Mouse (Mus musculus) kidney, postnatal 36 days (tissue): ENCODE data around the gene 4921536K21Rik.
A peak's percentile ranks its signal among the peaks of the same experiment; 100 is the strongest.
"Not testable (repeated sequence)": the region's sequence is repeated elsewhere in the genome, so short reads cannot be mapped to it uniquely, and the experiment has no call there.

Source experiments
- DNase-seq, 2 experiments: peaks; one replicate each; pipeline ENCODE4 v3.0.0; 2021 to 2022; ENCODE audit warnings: mixed read lengths in 2 of 2

4921536K21Rik gene

DNA sequence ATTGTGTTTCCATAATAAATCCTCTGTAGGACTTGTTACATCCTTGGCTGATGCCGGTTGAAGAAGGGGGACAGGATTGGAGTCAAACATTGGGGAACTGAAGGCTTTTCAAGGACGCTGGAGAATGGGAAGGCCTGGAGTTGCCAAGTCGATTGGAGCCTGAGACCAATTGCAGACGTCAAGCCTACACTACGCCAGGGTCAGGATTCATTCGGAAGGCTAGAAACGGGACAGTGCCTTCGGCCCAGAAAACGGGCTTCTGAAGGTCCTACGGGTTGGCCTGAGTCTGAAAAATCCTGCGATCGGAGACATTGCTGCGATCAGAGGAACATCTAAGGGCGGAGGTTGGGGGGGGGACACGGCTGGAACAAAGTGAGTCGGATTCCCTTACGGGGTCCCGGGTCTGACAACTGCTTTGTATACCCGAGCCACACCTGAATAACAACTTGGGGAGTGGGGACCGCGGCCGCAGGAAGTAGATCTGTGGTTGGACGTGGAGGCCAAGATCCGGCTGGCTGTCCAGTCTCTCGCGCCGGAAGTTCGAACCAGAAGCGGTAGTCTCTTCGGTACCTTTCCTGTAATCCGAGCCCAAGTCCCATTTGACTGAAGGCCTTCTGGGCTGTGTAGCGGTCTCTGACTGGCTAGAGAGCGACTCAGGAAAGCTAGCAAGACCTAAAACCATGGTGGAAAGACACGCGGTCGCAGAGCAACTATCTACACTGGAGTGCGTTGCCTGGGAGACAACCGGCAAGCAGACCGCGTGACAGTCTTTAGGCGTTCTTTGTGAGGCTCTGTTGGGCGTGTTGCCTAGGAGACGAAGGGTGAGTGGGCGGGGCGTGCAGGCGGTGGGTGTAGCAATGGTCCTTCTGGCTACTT is at the start of gene 4921536K21Rik, which contains the start of gene Dusp18:
4921536K21Rik (minus strand) TSS at position 693 of the 876 bp plus-strand sequence.
Dusp18 (plus strand) TSS at position 835 of the 876 bp plus-strand sequence.
- DNase-seq, result peak; percentile 97

DNA sequence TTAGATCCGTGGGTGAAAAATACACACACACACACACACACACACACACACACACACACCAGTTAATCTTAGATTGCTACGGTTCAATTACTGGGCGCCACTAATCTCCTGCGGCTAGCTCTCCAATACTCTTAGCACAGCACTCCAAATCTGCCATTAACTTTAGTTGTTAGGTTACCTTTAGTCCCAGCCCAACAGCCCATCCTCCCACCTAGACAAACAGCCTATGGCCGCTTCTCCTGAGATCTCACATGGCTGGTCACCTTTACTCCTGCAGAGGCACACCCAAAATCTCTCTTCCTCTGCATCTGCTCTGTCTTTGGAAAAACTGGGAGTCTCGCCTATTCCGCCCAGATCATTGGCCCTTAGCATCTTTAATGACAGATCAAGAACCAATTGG is 46.5 kb upstream of the 4921536K21Rik start:
- DNase-seq, result peak; percentile 34 to 43

DNA sequence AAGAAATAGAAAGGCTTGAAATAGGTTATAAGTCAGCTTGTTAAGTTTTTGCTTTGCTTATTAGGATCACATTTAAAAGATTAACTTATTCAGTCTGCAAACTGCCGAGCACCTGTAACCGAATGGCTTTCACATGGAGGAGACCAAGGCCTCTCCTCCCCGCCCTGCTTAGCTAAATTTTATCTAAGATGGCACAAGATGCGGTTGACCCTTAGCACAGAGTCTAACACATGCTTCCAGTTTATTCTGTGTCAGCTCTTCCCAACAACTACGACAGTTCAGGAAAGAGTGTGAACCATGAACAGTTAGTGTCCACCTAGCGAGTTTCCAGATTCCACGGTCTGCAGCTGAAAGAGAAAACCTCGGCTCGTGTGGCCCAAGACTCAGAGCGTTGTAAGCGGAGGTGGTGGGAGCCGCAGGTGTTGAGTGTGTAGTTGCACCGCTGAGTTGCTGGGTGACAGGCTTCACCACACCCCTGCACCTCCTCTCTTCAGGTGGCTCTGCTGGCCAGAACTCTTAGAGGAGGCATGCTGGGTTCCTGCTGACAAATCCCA is 42.5 kb upstream of the 4921536K21Rik start:
- DNase-seq, result peak; percentile 66 to 88

DNA sequence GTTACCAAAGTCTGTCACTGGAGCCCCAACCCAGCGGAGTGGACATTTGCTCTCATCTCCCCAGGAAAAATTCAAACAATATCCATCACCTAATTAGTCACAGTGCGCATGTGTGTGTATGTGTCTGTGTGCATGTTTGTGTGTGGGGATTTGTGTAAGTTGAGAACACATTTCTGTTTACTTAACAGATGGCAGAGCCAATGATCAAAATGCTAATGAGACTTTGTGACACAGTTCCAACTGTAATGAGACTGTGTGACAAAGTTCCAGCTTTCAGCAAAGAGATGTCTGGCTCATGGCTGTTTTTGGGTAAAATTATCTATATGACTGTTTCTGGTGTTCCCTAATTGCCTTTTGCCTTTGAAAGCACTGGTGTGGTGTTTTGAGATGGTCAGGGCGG is 41.4 kb upstream of the 4921536K21Rik start:
- DNase-seq, result no peak

DNA sequence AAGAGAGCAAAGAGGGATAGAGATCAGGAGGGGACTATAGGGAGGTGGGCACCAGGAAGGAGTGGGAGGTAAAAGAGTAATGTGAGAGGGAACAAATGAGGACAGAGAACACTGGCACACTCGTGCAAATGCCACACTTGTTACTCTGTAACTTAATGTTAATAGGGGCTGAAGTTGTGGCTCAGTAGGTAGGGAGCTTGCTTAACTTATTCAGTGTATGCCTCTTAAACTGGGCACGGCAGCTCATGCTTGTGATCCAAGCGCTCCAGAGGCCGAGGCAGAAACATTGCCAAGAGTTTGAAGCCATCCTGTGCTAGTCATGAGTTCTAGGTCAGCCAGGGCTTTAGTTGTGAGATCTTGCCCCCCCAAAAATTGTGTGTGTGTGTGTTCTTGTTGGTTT is 40.2 kb upstream of the 4921536K21Rik start:
- peak; percentile 47 to 67 for DNase-seq

DNA sequence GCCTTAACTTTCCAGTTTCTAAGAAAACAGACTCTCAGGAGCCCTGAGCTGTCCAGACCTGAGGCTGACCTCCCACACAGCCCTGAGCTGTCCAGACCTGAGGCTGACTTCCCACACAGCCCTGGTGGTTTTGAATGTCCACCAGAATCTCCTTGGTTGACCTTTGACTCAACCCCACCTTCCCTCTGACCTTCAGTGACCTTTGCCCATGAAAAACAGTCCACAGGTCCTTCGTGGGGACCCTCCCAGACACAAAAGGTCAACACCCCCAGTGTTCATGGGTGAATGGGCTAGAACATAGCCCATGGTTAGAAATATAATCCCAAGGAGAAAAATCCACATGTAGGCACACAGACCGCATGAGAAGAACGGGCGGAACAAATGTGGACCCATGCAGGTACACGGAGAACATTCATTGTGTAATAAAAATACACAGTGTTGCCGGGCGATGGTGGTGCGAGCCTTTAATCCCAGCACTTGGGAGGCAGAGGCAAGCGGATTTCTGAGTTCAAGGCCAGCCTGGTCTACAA is 38.9 kb upstream of the 4921536K21Rik start:
- DNase-seq, result peak; percentile 58 to 63

DNA sequence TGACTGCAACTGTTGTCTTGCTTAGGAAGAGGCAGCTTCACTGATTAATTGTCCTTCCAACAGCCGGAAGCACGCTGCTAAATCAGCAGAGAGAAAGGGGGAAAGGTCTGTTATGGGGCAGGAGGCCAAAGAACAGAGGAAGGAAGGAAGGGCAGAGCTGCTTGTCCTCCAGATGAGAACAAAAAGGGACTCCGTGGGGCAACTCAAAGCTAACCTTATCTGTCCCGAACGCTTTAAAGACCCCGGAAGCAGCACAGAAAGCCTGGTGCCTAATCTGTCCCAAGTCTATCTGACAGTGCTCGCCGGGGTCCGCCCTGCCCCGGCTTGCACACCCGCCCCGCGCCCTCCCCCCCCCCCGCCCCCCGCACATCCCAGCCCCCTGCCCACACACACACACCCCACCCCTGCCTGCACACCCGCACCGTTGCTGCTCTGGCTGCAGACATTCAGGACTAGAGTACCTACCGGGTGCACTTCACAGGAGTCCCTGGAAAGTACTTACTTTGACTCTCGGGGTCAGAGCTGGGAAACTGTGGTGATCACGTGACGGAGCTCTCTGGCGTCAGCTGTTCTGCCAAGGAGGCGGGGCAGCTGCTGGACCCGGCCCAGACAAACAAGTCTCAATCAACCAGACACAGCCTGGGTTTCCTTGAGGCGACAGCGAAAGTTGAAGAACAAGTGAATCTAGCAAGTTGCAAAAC is 36.8 kb upstream of the 4921536K21Rik start, which contains the start of gene Tcn2:
Tcn2 (minus strand) TSS at position 649 of the 701 bp plus-strand sequence.
- DNase-seq, result peak; percentile 96 to 98

DNA sequence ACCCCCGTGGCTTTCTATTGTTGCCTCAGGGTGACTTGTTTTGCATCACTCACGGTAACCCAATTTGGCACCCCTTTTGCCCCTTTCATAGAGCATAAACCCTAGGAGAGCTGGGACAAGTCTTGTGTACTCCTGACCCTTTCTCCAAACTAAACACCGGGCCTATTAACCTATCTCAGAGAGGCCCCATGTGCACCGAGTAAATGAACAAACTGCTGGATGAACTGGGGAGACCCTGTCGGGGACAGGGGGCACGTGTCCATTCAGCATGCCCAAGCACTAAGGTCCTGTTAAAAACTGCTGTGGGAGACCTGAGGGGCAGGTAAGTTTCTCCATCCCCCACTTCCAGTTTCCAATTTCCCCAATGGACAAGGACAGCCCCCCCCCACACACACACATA is 36.0 kb upstream of the 4921536K21Rik start:
- DNase-seq, result peak; percentile 44 to 57

DNA sequence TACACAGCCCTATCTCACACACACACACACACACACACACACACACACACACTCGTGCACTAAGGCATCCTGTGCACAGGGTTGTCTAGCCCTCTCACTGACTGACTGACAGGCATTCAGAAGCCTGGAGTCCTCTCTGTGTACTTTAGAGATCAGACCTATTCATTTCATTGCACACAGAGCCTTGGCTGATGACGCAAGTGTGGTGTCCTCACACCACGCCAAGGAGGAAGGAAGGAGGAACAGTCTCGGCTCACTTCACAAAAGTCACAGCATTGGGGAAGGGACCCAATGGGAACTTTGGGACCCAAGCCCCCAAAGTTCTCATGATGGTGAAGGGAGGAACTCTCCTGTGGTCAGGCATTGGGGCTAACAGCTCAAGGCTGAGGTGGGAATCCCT is 35.1 kb upstream of the 4921536K21Rik start:
- DNase-seq, result peak; percentile 47 to 54

DNA sequence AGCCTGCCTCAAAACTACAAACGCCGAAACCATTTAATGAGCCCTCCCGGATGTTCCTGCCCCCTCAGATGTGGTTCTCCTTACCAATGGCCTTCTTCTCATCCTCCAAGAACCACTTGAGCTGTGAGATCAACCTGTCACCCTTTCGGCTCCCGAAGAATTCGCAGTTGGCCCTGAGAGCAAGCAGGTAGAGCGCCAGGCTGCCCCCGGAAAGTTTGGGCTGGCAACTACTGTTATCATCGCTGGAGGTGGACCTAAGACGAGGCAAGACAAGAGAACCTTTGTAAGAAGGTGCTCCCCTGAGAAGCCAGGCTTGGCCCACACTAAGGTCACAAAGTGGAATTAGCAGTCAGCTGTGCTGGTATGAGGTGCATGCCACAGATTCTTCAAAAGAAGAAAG is 31.0 kb upstream of the 4921536K21Rik start:
- DNase-seq, result peak in 1 of 2 experiments; percentile 1

DNA sequence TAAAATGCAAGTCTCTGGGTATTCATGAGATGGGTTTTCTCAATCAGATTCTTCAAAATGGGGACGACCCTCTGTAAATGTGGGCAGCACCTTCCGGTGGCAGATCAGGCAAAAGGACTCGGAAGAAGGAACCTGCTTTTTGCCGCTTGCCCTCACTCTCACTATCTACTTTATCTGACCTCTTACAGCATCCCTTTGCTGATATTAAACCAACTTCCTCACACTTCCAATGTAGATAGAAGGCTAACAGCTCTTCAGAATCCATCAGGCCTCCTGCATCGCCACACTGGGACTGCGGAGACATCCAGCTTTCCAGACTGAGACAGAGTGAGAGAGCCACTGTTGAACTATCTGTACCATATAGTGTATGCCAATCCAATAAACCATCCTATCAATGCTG is 27.8 kb upstream of the 4921536K21Rik start:
- no peak for DNase-seq

DNA sequence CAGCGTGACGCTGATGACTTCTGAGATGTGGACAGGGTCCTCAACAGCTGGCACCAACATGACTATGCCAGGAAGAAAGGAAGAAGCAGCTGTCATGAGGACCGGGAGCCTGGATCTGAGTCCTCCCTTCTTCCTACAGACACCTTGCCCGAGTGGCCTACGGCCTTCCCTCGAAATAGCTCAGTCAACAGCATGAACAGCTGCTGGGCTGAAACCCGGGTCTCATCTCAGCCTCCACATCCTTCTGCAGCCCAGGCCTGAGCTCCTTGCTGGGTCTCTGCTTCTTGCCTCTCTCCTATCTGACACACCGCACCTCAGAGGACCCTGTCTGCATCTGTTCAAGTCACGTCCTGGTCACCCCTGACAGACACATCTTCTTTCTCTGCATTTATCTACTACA is 27.2 kb upstream of the 4921536K21Rik start:
- DNase-seq, result no peak

DNA sequence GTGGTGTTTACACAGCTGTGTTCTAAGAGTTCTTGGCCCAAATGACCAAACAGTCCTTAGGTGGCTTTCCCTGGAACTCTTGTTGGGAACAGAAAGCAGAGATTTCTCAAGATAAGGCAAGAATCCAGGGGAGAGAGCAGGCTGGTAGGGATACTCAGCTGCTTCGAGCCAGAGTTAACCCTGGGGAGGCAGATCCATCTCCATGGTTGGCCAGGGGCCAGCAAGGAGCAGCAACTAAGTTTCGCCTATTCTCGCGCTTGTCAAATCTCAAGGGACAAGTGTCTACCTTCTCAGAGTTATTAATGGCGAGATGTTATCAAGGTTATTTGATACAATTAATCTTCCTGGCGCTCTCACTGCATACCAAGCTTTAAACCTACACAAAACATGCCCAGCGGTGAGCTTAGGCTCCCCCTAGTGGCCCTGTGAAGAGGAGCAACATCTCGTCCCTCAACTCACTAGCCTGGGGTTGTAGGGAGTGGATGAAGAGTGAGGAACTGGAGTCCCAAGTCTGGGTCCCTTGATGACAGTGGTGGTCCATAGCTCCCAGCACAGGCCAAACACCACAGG is 26.5 kb upstream of the 4921536K21Rik start:
- DNase-seq, result peak; percentile 60 to 77

DNA sequence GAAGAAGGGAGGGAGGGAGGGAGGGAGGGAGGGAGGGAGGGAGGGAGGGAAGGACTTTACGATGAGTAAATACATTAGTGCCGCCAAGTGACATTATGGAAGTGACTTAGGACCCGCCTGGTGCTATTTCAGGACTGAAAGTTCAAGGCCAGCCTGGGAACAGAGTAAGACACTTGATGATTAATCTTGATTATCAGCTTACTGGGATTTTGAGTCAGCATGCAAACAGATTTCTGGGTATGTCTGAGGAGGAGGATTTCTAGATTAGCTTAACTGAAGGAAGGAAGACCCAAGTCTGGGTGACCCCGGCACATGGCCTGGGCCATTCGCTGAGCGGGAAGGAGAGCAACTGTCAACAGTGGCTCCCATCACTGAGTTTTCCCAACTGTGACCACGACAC is 25.6 kb upstream of the 4921536K21Rik start:
- no peak for DNase-seq

DNA sequence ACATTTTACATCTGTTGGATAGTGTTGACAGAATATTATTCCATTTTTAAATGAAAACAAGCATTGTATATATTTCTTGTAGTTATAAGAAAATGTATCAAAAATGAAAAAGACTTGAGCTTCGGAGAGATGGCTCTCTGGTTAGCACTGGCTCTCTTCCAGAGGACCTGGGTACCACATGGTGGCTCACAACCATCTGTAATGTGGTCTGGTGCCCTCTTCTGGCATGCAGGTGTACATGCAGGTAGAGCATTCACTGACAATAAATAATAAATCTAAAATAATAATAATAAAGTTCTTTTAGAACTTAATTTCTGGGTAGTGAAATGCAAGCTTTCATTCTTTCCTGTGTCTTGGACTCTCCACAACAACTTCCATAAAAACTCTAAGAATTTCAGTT is 23.8 kb upstream of the 4921536K21Rik start:
- peak; percentile 59 to 67 for DNase-seq

DNA sequence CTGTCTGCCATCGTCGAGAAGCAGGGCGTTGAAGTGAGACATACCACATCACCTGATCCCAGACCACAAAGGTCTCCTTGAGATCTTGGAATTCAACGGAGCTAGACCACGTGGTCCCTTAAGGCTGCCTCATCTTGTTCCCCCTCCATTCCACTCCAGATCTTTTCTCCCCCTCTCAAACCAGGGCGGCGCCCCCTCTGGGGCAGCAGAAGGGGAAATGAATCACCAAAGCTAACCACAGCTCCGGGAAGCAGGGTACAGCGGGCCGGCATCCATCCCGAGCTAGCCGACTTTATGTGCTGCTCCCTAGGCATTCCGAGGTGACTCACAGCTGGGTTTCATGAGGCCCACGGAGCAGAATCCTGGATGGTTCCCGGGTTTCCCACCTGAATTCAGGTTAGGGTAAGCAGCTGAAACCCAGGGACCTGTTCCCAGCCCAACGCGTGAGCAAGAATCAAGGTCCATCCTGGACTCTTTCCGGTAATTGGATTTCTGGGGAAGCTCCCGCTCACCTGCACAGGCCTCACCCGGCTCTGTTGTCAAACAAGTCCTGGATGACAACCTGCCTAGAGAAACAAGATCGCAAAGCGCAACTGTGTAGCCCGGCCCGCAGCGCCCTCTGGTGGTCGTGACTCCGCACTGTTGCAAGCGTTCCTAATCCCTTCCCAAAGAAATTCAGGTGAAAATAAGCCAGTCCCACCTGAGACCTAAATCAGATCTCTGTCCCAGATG is 19.4 kb upstream of the 4921536K21Rik start, which contains the start of gene Slc35e4:
Slc35e4 (minus strand) TSS at position 556 of the 732 bp plus-strand sequence.
- DNase-seq, result peak; percentile 83 to 96

DNA sequence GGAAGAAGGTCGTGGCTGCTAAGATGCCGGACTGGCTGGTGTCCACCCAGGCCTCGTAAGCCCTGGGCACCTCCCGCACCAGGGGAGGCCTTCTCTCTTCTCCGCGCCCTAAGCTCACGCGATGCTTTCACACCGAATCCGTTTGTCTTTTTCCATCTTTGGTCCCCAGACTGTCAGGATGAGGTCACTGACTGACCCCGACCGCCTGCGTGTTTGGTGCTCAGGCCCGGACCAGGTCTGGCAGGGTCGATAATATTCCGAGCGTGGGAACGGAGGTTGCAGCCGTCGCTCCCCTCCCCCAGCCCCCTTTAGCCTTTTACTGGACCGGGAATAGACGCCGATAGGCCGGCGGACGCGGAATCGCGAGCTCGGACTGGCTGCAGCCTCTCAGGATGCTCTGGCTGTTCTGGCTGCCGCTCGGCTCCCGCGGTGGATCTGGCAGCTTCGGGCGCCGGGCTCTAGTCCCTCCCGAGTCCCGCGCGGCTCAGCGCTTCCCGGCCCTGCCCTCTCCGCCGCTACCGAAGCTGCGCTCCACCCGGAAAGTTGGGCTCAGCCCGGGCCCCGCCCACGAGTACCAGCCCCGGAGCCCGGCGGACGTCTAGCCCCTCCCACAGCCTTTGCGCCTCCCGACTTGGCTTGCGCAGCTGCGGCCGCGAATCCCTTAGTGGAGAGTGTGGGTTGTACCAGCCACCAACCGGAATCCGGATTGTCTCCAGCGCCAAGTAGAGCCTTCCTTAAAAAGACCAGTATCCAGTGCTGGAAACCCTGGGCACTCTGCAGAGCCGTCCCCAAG is 18.6 kb upstream of the 4921536K21Rik start:
- DNase-seq, result peak; percentile 96 to 98

DNA sequence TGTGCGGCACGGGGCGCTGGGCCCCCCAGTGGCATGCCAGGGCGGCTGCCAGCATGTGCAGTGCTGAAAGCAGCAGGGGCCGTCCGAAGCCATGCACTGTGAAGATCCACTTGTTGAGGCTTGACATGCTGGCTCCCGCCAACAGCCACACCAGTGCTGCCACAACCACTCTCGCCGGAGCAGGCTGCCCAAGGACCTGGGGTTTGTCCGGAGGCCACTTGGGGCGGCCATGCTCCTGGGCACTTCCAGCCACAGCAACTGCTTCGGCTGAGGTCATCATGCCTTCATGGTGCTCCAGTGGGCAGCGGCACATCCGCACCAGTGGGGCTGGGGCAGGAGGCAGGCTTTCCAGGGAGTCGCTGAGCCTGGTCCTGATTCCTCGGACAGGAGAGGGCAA is 18.0 kb upstream of the 4921536K21Rik start:
- DNase-seq, result peak in 1 of 2 experiments; percentile 43

DNA sequence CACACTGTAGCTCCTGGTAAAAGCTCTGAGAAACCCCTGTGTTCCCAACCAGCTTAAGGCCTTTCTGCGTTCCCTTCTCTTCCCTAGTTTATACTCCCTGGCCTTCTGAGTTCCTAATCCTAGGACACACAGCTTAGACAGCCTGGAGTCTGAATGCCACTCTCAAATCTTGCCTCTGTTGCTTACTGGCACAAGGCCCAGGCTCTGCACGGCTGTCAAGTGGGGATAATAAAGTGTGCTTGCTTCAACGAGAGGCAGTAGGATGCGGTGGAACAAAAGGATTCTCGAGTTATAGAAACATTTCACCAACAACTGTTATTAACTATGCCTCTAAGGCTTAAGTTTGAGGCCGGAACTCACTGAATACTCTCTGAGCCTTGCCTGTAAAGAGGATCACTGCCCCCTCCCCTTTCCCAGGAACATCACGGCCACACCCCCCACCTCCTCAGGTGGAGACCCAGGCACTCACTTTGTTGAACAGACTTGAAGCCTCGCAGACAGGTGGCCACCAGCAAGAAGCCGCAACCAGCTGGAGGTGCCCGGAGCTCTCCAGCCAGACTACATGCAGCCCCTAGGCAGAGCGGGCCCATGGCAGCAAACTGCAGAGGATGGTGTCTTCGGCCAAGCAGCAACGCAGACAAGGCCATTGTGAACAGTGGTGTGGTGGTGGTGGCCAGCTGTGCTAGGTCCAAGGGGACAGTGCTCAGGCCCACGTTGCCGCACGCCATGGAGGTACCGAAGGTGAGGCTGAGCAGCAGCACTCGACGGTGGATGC is 17.4 kb upstream of the 4921536K21Rik start:
- DNase-seq, result peak in 1 of 2 experiments; percentile 47

DNA sequence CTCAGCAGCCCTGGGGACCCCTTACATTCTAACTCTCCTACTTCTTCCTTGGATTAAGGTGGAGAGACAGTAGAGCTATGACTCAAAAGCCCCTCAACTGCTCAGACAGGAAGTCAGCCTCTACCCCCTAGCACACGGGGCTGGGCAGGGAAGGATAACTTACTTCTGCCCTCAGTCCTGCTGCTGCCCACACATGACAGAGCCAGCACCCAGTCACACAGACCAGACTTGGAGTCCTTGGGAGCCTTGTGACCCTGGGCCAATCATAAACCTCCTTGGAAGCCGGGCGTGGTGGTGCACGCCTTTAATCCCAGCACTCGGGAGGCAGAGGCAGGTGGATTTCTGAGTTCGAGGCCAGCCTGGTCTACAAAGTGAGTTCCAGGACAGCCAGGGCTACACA is 16.5 kb upstream of the 4921536K21Rik start:
- DNase-seq, result not testable (repeated sequence)
